Mouse (Mus musculus) kidney, postnatal 14 days (tissue): ENCODE measurements around the gene Lingo3.

Source experiments
- DNase-seq: peaks from one replicate; pipeline ENCODE4 v3.0.0; 2022; ENCODE audit warnings: mixed read lengths

Gene Lingo3

GRCm38 (mm10) chr10:80843931-80844547 is at the start of gene Lingo3:
TSS of gene Lingo3 (minus strand) at chr10:80844039.
- no peak for DNase-seq

- DNase-seq: peak; percentile 80
Measured at GRCm38 (mm10) chr10:80887181-80887580, 43.3 kb upstream of the Lingo3 start.

GRCm38 (mm10) chr10:80881301-80881700 is 37.5 kb upstream of the Lingo3 start:
- DNase-seq: peak; percentile 80

GRCm38 (mm10) chr10:80880901-80881300 is 37.1 kb upstream of the Lingo3 start:
- DNase-seq: no peak

- peak; percentile 69 for DNase-seq
Measured at GRCm38 (mm10) chr10:80880131-80880641, 36.3 kb upstream of the Lingo3 start.

- DNase-seq: no peak
Measured at GRCm38 (mm10) chr10:80876594-80876993, 32.8 kb upstream of the Lingo3 start.

GRCm38 (mm10) chr10:80876028-80876427 is 32.2 kb upstream of the Lingo3 start:
- DNase-seq: peak; percentile 65

- no peak for DNase-seq
Measured at GRCm38 (mm10) chr10:80874035-80874434, 30.2 kb upstream of the Lingo3 start.

GRCm38 (mm10) chr10:80871581-80871980 is 27.7 kb upstream of the Lingo3 start, which contains the start of gene Tmprss9:
TSS of gene Tmprss9 (plus strand) at chr10:80871848.
- peak; percentile 35 for DNase-seq

GRCm38 (mm10) chr10:80870993-80871392 is 27.2 kb upstream of the Lingo3 start:
- peak; percentile 82 for DNase-seq

GRCm38 (mm10) chr10:80864446-80864845 is 20.6 kb upstream of the Lingo3 start:
- DNase-seq: no peak

GRCm38 (mm10) chr10:80862305-80862704 is 18.5 kb upstream of the Lingo3 start:
- DNase-seq: no peak

GRCm38 (mm10) chr10:80858350-80858935 is 14.6 kb upstream of the Lingo3 start:
- no peak for DNase-seq

GRCm38 (mm10) chr10:80857848-80858247 is 14.0 kb upstream of the Lingo3 start:
- no peak for DNase-seq

- no peak for DNase-seq
Measured at GRCm38 (mm10) chr10:80857386-80857785, 13.5 kb upstream of the Lingo3 start.

- no peak for DNase-seq
Measured at GRCm38 (mm10) chr10:80856908-80857307, 13.1 kb upstream of the Lingo3 start.

- no peak for DNase-seq
Measured at GRCm38 (mm10) chr10:80856267-80856666, 12.4 kb upstream of the Lingo3 start.

GRCm38 (mm10) chr10:80855749-80856073 is 11.9 kb upstream of the Lingo3 start:
- DNase-seq: no peak

GRCm38 (mm10) chr10:80854913-80855748 is 11.3 kb upstream of the Lingo3 start, which contains the start of the genes Lsm7 and Sppl2b:
TSS of gene Lsm7 (minus strand) at chr10:80855209.
TSS of gene Sppl2b (plus strand) at chr10:80855275.
- DNase-seq: peak; percentile 98

- DNase-seq: peak; percentile 63
Measured at GRCm38 (mm10) chr10:80848571-80848970, 4.7 kb upstream of the Lingo3 start.

- DNase-seq: no peak
Measured at GRCm38 (mm10) chr10:80845732-80846131, 1.9 kb upstream of the Lingo3 start.

GRCm38 (mm10) chr10:80845055-80845693 is 1.3 kb upstream of the Lingo3 start:
- DNase-seq: no peak
